Mouse (Mus musculus) adrenal gland, adult 18-20 months (tissue): ENCODE results near the gene Olfr740. TPM values are rescaled to one million over a fixed set of nuclear protein-coding genes. Genes with fewer than 3 reads are reported as not detected.

ENCODE experiments used
- DNase-seq, 2 experiments: peaks; one replicate each; pipeline ENCODE4 v3.0.0; 2021 to 2022; ENCODE audit warnings: low spot score in 2 of 2
- long read RNA-seq, 2 experiments: library from polyadenylated mRNA; stranded (forward); transcript quantifications; one replicate each; pipeline ENCODE4 v2.0.0; 2021
- total RNA-seq, 2 experiments: library from RNA; stranded (reverse); gene quantifications; 1 replicate in 1 of 2; 2 replicates in 1 of 2; pipeline ENCODE4 v1.2.3; 2021

Gene Olfr740
- total RNA-seq: not detected
- long read RNA-seq, experiment 1: 0 reads
- long read RNA-seq, experiment 2: 0 reads

GRCm38 (mm10) chr14:50445245-50445644 lies at the start of gene Olfr740:
Olfr740 (plus strand) TSS chr14:50445545.
- DNase-seq: no peak

GRCm38 (mm10) chr14:50407268-50407667 lies 38.1 kb upstream of the Olfr740 start, which contains the start of gene Olfr738:
Olfr738 (plus strand) TSS chr14:50407568.
- no peak for DNase-seq

GRCm38 (mm10) chr14:50418326-50418725 lies 27.0 kb upstream of the Olfr740 start, which contains the start of gene Olfr739:
Olfr739 (plus strand) TSS chr14:50418626.
- DNase-seq: no peak

GRCm38 (mm10) chr14:50472438-50472837 lies 27.1 kb downstream of the Olfr740 start, which contains the start of gene Olfr741:
Olfr741 (plus strand) TSS chr14:50472738.
- no peak for DNase-seq

- no peak for DNase-seq
These were observed 33.1 kb downstream of the Olfr740 start for GRCm38 (mm10) chr14:50478406-50478805.

- no peak for DNase-seq
These were observed 58.0 kb downstream of the Olfr740 start, which contains the start of gene Olfr742 for GRCm38 (mm10) chr14:50503300-50503699. Olfr742 (plus strand) TSS chr14:50503600.

Other genes starting within 250 kb of the Olfr740 start
- not detected for gene Olfr731, start 203.7 kb upstream of the Olfr740 start, total RNA-seq
- gene Olfr732, start 161.3 kb upstream of the Olfr740 start, total RNA-seq: not detected
- gene Olfr733, start 144.0 kb upstream of the Olfr740 start, total RNA-seq: not detected
- gene Olfr734, start 118.8 kb upstream of the Olfr740 start, total RNA-seq: not detected
- gene Olfr735, start 96.7 kb upstream of the Olfr740 start, total RNA-seq: not detected
- gene Tlr11, start 87.6 kb upstream of the Olfr740 start, total RNA-seq: under 1 TPM; 0.10 to 0.54 TPM
- gene Olfr736, start 64.4 kb upstream of the Olfr740 start, total RNA-seq: not detected
- gene Olfr738, start 38.0 kb upstream of the Olfr740 start, total RNA-seq: not detected
- not detected for gene Olfr739, start 26.9 kb upstream of the Olfr740 start, total RNA-seq
- not detected for gene Olfr741, start 27.2 kb downstream of the Olfr740 start, total RNA-seq
- not detected for gene Olfr742, start 58.1 kb downstream of the Olfr740 start, total RNA-seq
- gene Olfr743, start 76.3 kb downstream of the Olfr740 start, total RNA-seq: not detected
- not detected for gene Olfr744, start 169.3 kb downstream of the Olfr740 start, total RNA-seq
- not detected for gene Olfr745, start 193.8 kb downstream of the Olfr740 start, total RNA-seq
- gene Olfr746, start 201.5 kb downstream of the Olfr740 start, total RNA-seq: not detected
- gene Olfr747, start 247.7 kb downstream of the Olfr740 start, total RNA-seq: not detected